Mouse (Mus musculus): Measurements from ENCODE around the gene Tmem255b.

Tmem255b gene

GRCm38 (mm10) chr8:13481596-13481995 lies 46.6 kb downstream of the Tmem255b start:
- in situ Hi-C loops (cut with MboI; ENCODE audit: low pct_unique_long_range_greater_than_20kb in 1 of 2, low sequenced_read_pairs in 2 of 2, unreplicated experiment in 1 of 2) = no loop called here

GRCm38 (mm10) chr8:13482101-13482801 lies 47.3 kb downstream of the Tmem255b start:
- in situ Hi-C loops (cut with MboI; ENCODE audit: low pct_unique_long_range_greater_than_20kb in 1 of 2, low sequenced_read_pairs in 2 of 2, unreplicated experiment in 1 of 2) = no loop called here

GRCm38 (mm10) chr8:13483191-13483590 lies 48.2 kb downstream of the Tmem255b start:
- in situ Hi-C loops (cut with MboI; ENCODE audit: low pct_unique_long_range_greater_than_20kb in 1 of 2, low sequenced_read_pairs in 2 of 2, unreplicated experiment in 1 of 2) = no loop called here

- in situ Hi-C loops (cut with MboI; ENCODE audit: low pct_unique_long_range_greater_than_20kb in 1 of 2, low sequenced_read_pairs in 2 of 2, unreplicated experiment in 1 of 2) = no loop called here
Measured at GRCm38 (mm10) chr8:13489351-13489750, 54.4 kb downstream of the Tmem255b start.

- in situ Hi-C loops (cut with MboI; ENCODE audit: low pct_unique_long_range_greater_than_20kb in 1 of 2, low sequenced_read_pairs in 2 of 2, unreplicated experiment in 1 of 2) = no loop called here
Measured at GRCm38 (mm10) chr8:13489986-13490910, 55.3 kb downstream of the Tmem255b start.

GRCm38 (mm10) chr8:13491491-13492010 lies 56.6 kb downstream of the Tmem255b start:
- in situ Hi-C loops (cut with MboI; ENCODE audit: low pct_unique_long_range_greater_than_20kb in 1 of 2, low sequenced_read_pairs in 2 of 2, unreplicated experiment in 1 of 2) = no loop called here

GRCm38 (mm10) chr8:13492198-13492995 lies 57.4 kb downstream of the Tmem255b start:
- in situ Hi-C loops (cut with MboI; ENCODE audit: low pct_unique_long_range_greater_than_20kb in 1 of 2, low sequenced_read_pairs in 2 of 2, unreplicated experiment in 1 of 2) = no loop called here

- in situ Hi-C loops (cut with MboI; ENCODE audit: low pct_unique_long_range_greater_than_20kb in 1 of 2, low sequenced_read_pairs in 2 of 2, unreplicated experiment in 1 of 2) = no loop called here
Measured at GRCm38 (mm10) chr8:13493011-13493410, 58.0 kb downstream of the Tmem255b start.

GRCm38 (mm10) chr8:13493858-13494631 lies 59.1 kb downstream of the Tmem255b start, which contains the start of gene Gas6:
TSS of gene Gas6 (minus strand) at chr8:13494490.
- in situ Hi-C loops (cut with MboI; ENCODE audit: low pct_unique_long_range_greater_than_20kb in 1 of 2, low sequenced_read_pairs in 2 of 2, unreplicated experiment in 1 of 2) = no loop called here

- in situ Hi-C loops (cut with MboI; ENCODE audit: low pct_unique_long_range_greater_than_20kb in 1 of 2, low sequenced_read_pairs in 2 of 2, unreplicated experiment in 1 of 2) = no loop called here
Measured at GRCm38 (mm10) chr8:13501221-13501620, 66.2 kb downstream of the Tmem255b start.

GRCm38 (mm10) chr8:13503936-13504606 lies 69.1 kb downstream of the Tmem255b start:
- in situ Hi-C loops (cut with MboI; ENCODE audit: low pct_unique_long_range_greater_than_20kb in 1 of 2, low sequenced_read_pairs in 2 of 2, unreplicated experiment in 1 of 2) = no loop called here

GRCm38 (mm10) chr8:13504894-13505674 lies 70.1 kb downstream of the Tmem255b start:
- in situ Hi-C loops (cut with MboI; ENCODE audit: low pct_unique_long_range_greater_than_20kb in 1 of 2, low sequenced_read_pairs in 2 of 2, unreplicated experiment in 1 of 2) = no loop called here

GRCm38 (mm10) chr8:13506849-13507248 lies 71.9 kb downstream of the Tmem255b start:
- in situ Hi-C loops (cut with MboI; ENCODE audit: low pct_unique_long_range_greater_than_20kb in 1 of 2, low sequenced_read_pairs in 2 of 2, unreplicated experiment in 1 of 2) = no loop called here

GRCm38 (mm10) chr8:13507284-13507937 lies 72.4 kb downstream of the Tmem255b start:
- in situ Hi-C loops (cut with MboI; ENCODE audit: low pct_unique_long_range_greater_than_20kb in 1 of 2, low sequenced_read_pairs in 2 of 2, unreplicated experiment in 1 of 2) = no loop called here

GRCm38 (mm10) chr8:13512016-13512415 lies 77.0 kb downstream of the Tmem255b start:
- in situ Hi-C loops (cut with MboI; ENCODE audit: low pct_unique_long_range_greater_than_20kb in 1 of 2, low sequenced_read_pairs in 2 of 2, unreplicated experiment in 1 of 2) = no loop called here

- in situ Hi-C loops (cut with MboI; ENCODE audit: low pct_unique_long_range_greater_than_20kb in 1 of 2, low sequenced_read_pairs in 2 of 2, unreplicated experiment in 1 of 2) = no loop called here
Measured at GRCm38 (mm10) chr8:13512677-13513076, 77.7 kb downstream of the Tmem255b start.

Data from mouse embryonic stem cell (cell line).